Mouse (Mus musculus): ENCODE data around the gene Ctdsp2. TPM values are rescaled to one million over a fixed set of nuclear protein-coding genes. Genes with fewer than 3 reads are reported as not detected.
A peak's percentile ranks its signal among the peaks of the same experiment; 100 is the strongest.

Ctdsp2 gene
- total RNA-seq, 2 experiments from 2014 or later = 69.6 to 75.1 TPM

GRCm38 (mm10) chr10:127030336-127031296 is 52.1 kb downstream of the Ctdsp2 start, which contains the start of gene Tsfm:
Gene Tsfm (minus strand): TSS chr10:127030840.
- intact Hi-C loops (cut with DNase I) = loop anchor here (2.0 to 5.0 kb wide), 2 partner anchors 38 to 112 kb away; no protein-coding TSS in a partner anchor
- peak; percentile 86 to 94 for DNase-seq (ENCODE audit: low spot score in 2 of 2)

DNA sequence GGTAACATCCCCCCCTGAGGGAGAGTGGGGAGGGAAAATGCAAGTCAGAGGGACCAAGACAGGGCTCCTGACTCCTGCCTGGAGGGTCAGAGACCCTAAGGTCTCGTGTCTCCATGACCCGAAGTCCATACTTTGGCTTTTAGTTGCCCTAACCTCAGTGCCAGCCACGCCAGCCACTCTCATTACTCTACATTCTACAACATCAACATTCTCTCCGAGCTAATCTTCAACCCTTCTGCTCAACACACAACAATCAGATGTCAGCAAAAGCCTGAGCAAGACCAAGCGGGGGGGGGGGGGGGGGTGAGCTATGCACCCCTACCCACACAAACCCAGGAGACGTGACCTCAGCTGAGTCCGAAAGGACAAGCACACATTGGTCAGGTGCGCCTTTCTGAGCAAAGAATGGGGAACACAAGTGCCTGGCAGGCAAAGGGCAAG is 54.8 kb downstream of the Ctdsp2 start:
- intact Hi-C loops (cut with DNase I) = loop anchor here (5.0 kb wide), 1 partner anchor 41 kb away; no protein-coding TSS in a partner anchor
- no peak for DNase-seq (ENCODE audit: low spot score in 2 of 2)

DNA sequence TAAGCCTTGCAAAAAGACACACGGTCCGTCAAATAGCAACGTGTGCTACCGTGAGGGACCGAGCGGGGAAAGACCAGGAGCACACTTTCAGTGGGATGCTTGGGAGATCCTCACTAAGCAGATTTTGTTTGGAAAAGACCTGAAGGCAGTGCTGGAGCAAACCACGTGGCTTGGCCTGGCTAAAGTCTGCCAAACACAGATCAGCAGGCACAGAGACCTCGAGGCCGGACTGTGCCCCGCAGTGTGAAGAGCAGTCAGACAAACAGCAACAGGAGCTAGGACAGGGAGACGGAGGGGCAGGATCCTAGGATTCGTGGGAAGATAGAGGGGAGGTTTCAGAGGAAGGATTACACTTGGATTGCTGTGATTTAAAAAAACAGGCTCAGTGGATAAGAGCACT is 57.8 kb downstream of the Ctdsp2 start:
- intact Hi-C loops (cut with DNase I) = no loop called here
- no peak for DNase-seq (ENCODE audit: low spot score in 2 of 2)

- intact Hi-C loops (cut with DNase I) = no loop called here
- no peak for DNase-seq (ENCODE audit: low spot score in 2 of 2)
Measured at GRCm38 (mm10) chr10:127037641-127038040, 59.1 kb downstream of the Ctdsp2 start.

- DNase-seq (ENCODE audit: low spot score in 2 of 2) = peak; percentile 51 to 56
- intact Hi-C loops (cut with DNase I) = no loop called here
Measured at GRCm38 (mm10) chr10:127040569-127041214, 62.2 kb downstream of the Ctdsp2 start.

GRCm38 (mm10) chr10:127041274-127041766 is 62.8 kb downstream of the Ctdsp2 start, which contains the start of the genes Mettl1 and Eef1akmt3:
Gene Mettl1 (plus strand): TSS chr10:127041414.
Gene Eef1akmt3 (minus strand): TSS chr10:127041513.
- intact Hi-C loops (cut with DNase I) = no loop called here
- DNase-seq (ENCODE audit: low spot score in 2 of 2) = no peak

- DNase-seq (ENCODE audit: low spot score in 2 of 2) = peak; percentile 89 to 93
- intact Hi-C loops (cut with DNase I) = no loop called here
Measured at GRCm38 (mm10) chr10:127041774-127042338, 63.3 kb downstream of the Ctdsp2 start.

- no peak for DNase-seq (ENCODE audit: low spot score in 2 of 2)
- intact Hi-C loops (cut with DNase I) = no loop called here
Measured at GRCm38 (mm10) chr10:127042468-127043115, 64.1 kb downstream of the Ctdsp2 start.

GRCm38 (mm10) chr10:127043187-127043586 is 64.7 kb downstream of the Ctdsp2 start:
- no peak for DNase-seq (ENCODE audit: low spot score in 2 of 2)
- intact Hi-C loops (cut with DNase I) = no loop called here

DNA sequence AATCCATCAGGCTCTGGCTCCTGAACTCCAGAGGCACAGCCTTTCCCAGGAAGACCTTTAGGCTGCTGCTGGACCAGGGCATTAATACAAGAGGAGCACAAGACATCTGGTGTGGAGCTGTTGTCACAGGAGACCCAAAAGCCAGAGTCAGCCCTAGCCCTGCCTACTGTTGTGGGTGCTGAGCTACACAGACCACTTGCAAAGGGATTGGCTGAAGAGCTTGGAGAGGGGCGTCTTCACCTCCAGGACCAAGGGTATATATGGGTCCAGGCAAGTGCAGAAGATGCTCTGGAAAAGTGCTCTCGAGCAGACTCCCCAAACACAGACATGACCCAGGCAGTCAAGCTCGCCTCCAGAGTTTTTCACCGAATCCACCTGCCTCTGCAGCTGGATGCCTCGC is 69.4 kb downstream of the Ctdsp2 start, which contains the start of gene Cyp27b1:
Gene Cyp27b1 (plus strand): TSS at position 297 of the 400 bp plus-strand sequence.
- intact Hi-C loops (cut with DNase I) = no loop called here
- no peak for DNase-seq (ENCODE audit: low spot score in 2 of 2)

GRCm38 (mm10) chr10:127048608-127049394 is 70.3 kb downstream of the Ctdsp2 start:
- intact Hi-C loops (cut with DNase I) = no loop called here
- no peak for DNase-seq (ENCODE audit: low spot score in 2 of 2)

Small RNA genes lying within 50 kb of the gene (microRNA-seq; reads per million reads assigned to microRNA genes)
- 13.7 to 20.9 reads per million in 2 experiments for gene Mir26a-2
- 0.26 to 0.67 reads per million in 2 experiments for gene Mir546

Other genes starting within 250 kb of the Ctdsp2 start
- gene Atp23, start 77.4 kb upstream of the Ctdsp2 start, total RNA-seq (2021) = 10 to 100 TPM in 1 of 2 experiments, 1 to 10 TPM in 1; 7.7 to 11.3 TPM
- gene Avil, start 22.0 kb downstream of the Ctdsp2 start, total RNA-seq (2021) = under 1 TPM; 0.29 to 0.40 TPM
- gene Tsfm, start 52.1 kb downstream of the Ctdsp2 start, total RNA-seq (2021) = 10 to 100 TPM; 27.7 to 28.2 TPM
- gene Mettl1, start 62.7 kb downstream of the Ctdsp2 start, total RNA-seq (2021) = 10 to 100 TPM; 10.3 to 11.1 TPM
- gene Eef1akmt3, start 62.8 kb downstream of the Ctdsp2 start, total RNA-seq (2021) = under 1 TPM in 1 of 2 experiments, not detected in 1; 0.19 TPM
- under 1 TPM; 0.59 to 0.61 TPM for gene Cyp27b1, start 69.5 kb downstream of the Ctdsp2 start, total RNA-seq (2021)
- gene March9, start 81.5 kb downstream of the Ctdsp2 start, total RNA-seq (2021) = 10 to 100 TPM; 32.7 to 35.1 TPM
- 100 to 1,000 TPM in 1 of 2 experiments, 10 to 100 TPM in 1; 88.3 to 106 TPM for gene Cdk4, start 84.8 kb downstream of the Ctdsp2 start, total RNA-seq (2021)
- gene Tspan31, start 91.5 kb downstream of the Ctdsp2 start, total RNA-seq (2021) = 10 to 100 TPM; 67.1 to 74.5 TPM
- 100 to 1,000 TPM; 704 to 706 TPM for gene Agap2, start 96.6 kb downstream of the Ctdsp2 start, total RNA-seq (2021)
- gene Os9, start 142.4 kb downstream of the Ctdsp2 start, total RNA-seq (2021) = 100 to 1,000 TPM; 111 to 116 TPM
- 100 to 1,000 TPM; 108 to 110 TPM for gene B4galnt1, start 186.5 kb downstream of the Ctdsp2 start, total RNA-seq (2021)
- gene Slc26a10, start 201.9 kb downstream of the Ctdsp2 start, total RNA-seq (2021) = 1 to 10 TPM; 1.1 to 1.4 TPM
- 100 to 1,000 TPM in 1 of 2 experiments, 10 to 100 TPM in 1; 92.9 to 103 TPM for gene Arhgef25, start 211.4 kb downstream of the Ctdsp2 start, total RNA-seq (2021)
- 100 to 1,000 TPM; 202 to 203 TPM for gene Dtx3, start 217.0 kb downstream of the Ctdsp2 start, total RNA-seq (2021)
- gene Pip4k2c, start 232.9 kb downstream of the Ctdsp2 start, total RNA-seq (2021) = 10 to 100 TPM; 63.6 to 78.9 TPM